Comparison of ENCODE assay signal across 17 mouse cellular contexts in genomic region chr7:112365864-112366263, GRCm38 (mm10).
DNase-seq lines count a peak whose midpoint lies in the region; ATAC-seq and TF ChIP-seq lines count a peak whose summit lies in the region.
"Had no signal": no experiment of that assay in that cellular context is flagged by ENCODE, and none has a peak within 500 bp of the region (broad histone marks: within the 10 kb centered on the region; RNA-seq: fewer than 3 reads in every experiment).

No protein-coding gene starts in this region.

- no peak for DNase-seq in heart, embryonic 10.5 days (ENCODE audit: low spot score)
- no peak for DNase-seq in heart, adult 8-10 months (ENCODE audit: low spot score)
- DNase-seq in heart, postnatal 10 days, result no peak
- DNase-seq in lung, postnatal 0 days (ENCODE audit: low spot score), result no peak
- DNase-seq in lung, postnatal 36 days, result no peak
- no peak for DNase-seq in ovary, adult 18-20 months (ENCODE audit: low spot score)
- DNase-seq: adrenal gland, postnatal 10 days; cerebellum, adult 11 months; cerebellum, adult 8-10 months; cerebellum, postnatal 25 days; forebrain, postnatal 0 days; gastrocnemius, postnatal 14 days; kidney, adult 11 months had no signal

- peaks cover 64% of the 10 kb centered on the region for H3K4me1 ChIP-seq in heart, embryonic 10.5 days
- H3K4me1 ChIP-seq in heart, embryonic 14.5 days (ENCODE audit: control insufficient read depth in 2 of 2, insufficient read depth in 2 of 2, low read length in 2 of 2), result peaks cover 22 to 52% of the 10 kb centered on the region in 2 experiments
- no peaks in the 10 kb centered on the region for H3K4me1 ChIP-seq in lung, postnatal 0 days (ENCODE audit: insufficient read depth, low read depth, low read length)
- H3K4me1 ChIP-seq: forebrain, embryonic 13.5 days; hindbrain, embryonic 13.5 days had no signal

- no peak overlapping the region for H3K4me2 ChIP-seq in heart, embryonic 14.5 days (ENCODE audit: low read length)
- H3K4me2 ChIP-seq in lung, postnatal 0 days (replicated peaks; ENCODE audit: low read depth, low read length), result no peak overlapping the region
- H3K4me2 ChIP-seq: forebrain, embryonic 13.5 days; hindbrain, embryonic 13.5 days had no signal

- intact Hi-C loops in heart, postnatal 10 days (cut with DNase I), result no loop called here

- no peaks in the 10 kb centered on the region for H3K9me3 ChIP-seq in heart, embryonic 10.5 days
- no peaks in the 10 kb centered on the region for H3K9me3 ChIP-seq in heart, embryonic 14.5 days (ENCODE audit: control insufficient read depth, low read length)
- H3K9me3 ChIP-seq in lung, postnatal 0 days (ENCODE audit: low read length), result no peaks in the 10 kb centered on the region
- H3K9me3 ChIP-seq: forebrain, embryonic 13.5 days; hindbrain, embryonic 13.5 days had no signal

- TF ChIP-seq CTCF in lung, postnatal 0 days (IDR thresholded peaks at IDR 0.05), result no peak

- WGBS in heart, embryonic 10.5 days, result 31% methylated on average over 3 of the region's 3 CpGs
- 25% methylated on average over 3 of the region's 3 CpGs for WGBS in heart, embryonic 14.5 days
- 43% methylated on average over 3 of the region's 3 CpGs for WGBS in lung, postnatal 0 days

- H3K27ac ChIP-seq in heart, embryonic 10.5 days, result peak overlapping the region; percentile 77
- H3K27ac ChIP-seq in heart, embryonic 14.5 days (replicated peaks in 1 of 2; ENCODE audit: control insufficient read depth in 1 of 2, insufficient read depth in 1 of 2, low read depth in 2 of 2, low read length in 2 of 2), result peak overlapping the region; percentile 47 to 53
- H3K27ac ChIP-seq in lung, postnatal 0 days (ENCODE audit: low read length), result no peak overlapping the region
- H3K27ac ChIP-seq: forebrain, embryonic 13.5 days; hindbrain, embryonic 13.5 days; hindbrain, postnatal 0 days had no signal

- peaks cover 3% of the 10 kb centered on the region; the same call in 1 of the 2 replicates for H3K36me3 ChIP-seq in heart, embryonic 10.5 days
- peaks cover 3% of the 10 kb centered on the region; the same call in 1 of the 2 replicates for H3K36me3 ChIP-seq in heart, embryonic 14.5 days (ENCODE audit: control insufficient read depth, insufficient read depth, low read length)
- no peaks in the 10 kb centered on the region for H3K36me3 ChIP-seq in lung, postnatal 0 days (ENCODE audit: insufficient read depth, low read length)
- H3K36me3 ChIP-seq: hindbrain, embryonic 13.5 days had no signal

- no peak overlapping the region for H3K4me3 ChIP-seq in heart, embryonic 10.5 days
- H3K4me3 ChIP-seq in heart, embryonic 14.5 days (ENCODE audit: control insufficient read depth in 1 of 2, insufficient read depth in 1 of 2, low read depth in 1 of 2, low read length in 2 of 2), result no peak overlapping the region
- no peak overlapping the region for H3K4me3 ChIP-seq in lung, postnatal 0 days (ENCODE audit: low read depth, low read length)
- H3K4me3 ChIP-seq: forebrain, embryonic 13.5 days; hindbrain, embryonic 13.5 days had no signal

- H3K27me3 ChIP-seq in heart, embryonic 10.5 days (ENCODE audit: insufficient read depth, poor library complexity, severe bottlenecking), result no peaks in the 10 kb centered on the region
- no peaks in the 10 kb centered on the region for H3K27me3 ChIP-seq in heart, embryonic 14.5 days (ENCODE audit: control insufficient read depth, insufficient read depth, low read length)
- H3K27me3 ChIP-seq in lung, postnatal 0 days (replicated peaks; ENCODE audit: insufficient read depth, low read length), result no peaks in the 10 kb centered on the region
- H3K27me3 ChIP-seq: forebrain, embryonic 13.5 days; hindbrain, embryonic 13.5 days had no signal

- ATAC-seq in heart, embryonic 14.5 days (ENCODE audit: insufficient number of reproducible peaks, insufficient read depth, low FRiP score, low read depth), result no peak
- ATAC-seq in lung, postnatal 0 days, result peak; percentile 30; the same call in 1 of the 2 replicates
- ATAC-seq: forebrain, embryonic 13.5 days; forebrain, postnatal 0 days; hindbrain, postnatal 0 days had no signal

- TF ChIP-seq EP300 in lung, postnatal 0 days (IDR thresholded peaks at IDR 0.05), result no peak

- peak overlapping the region; percentile 22; the same call in 1 of the 2 replicates for H3K9ac ChIP-seq in heart, embryonic 14.5 days (ENCODE audit: low read length)
- H3K9ac ChIP-seq in lung, postnatal 0 days (replicated peaks; ENCODE audit: low read depth), result no peak overlapping the region
- H3K9ac ChIP-seq: forebrain, embryonic 13.5 days; forebrain, postnatal 0 days; hindbrain, embryonic 13.5 days had no signal
